Mouse (Mus musculus): ENCODE results near the gene 3110040N11Rik. TPM values are rescaled to one million over a fixed set of nuclear protein-coding genes. Genes with fewer than 3 reads are reported as not detected.
A peak's percentile ranks its signal among the peaks of the same experiment; 100 is the strongest.

The 3110040N11Rik gene
- polyA plus RNA-seq, 1 experiment: 33.8 TPM

- H3K4me3 ChIP-seq (replicated peaks): peak overlapping the region; percentile 42
- TF ChIP-seq GATA1 (IDR thresholded peaks at IDR 0.05; ENCODE audit: borderline replicate concordance, low read length): no peak
- TF ChIP-seq FLI1 (IDR thresholded peaks at IDR 0.05; ENCODE audit: low read length): no peak
- H3K36me3 ChIP-seq (replicated peaks; ENCODE audit: low read length): no peaks in the 10 kb centered on the region
- peaks cover 12% of the 10 kb centered on the region for H3K4me1 ChIP-seq
- peaks cover 5% of the 10 kb centered on the region for H3K27me3 ChIP-seq (replicated peaks)
- H3K9me3 ChIP-seq: peaks cover 5% of the 10 kb centered on the region; the same call in 1 of the 2 replicates
Observed at GRCm38 (mm10) chr7:81740010-81740409, 49.3 kb downstream of the 3110040N11Rik start.

- H3K36me3 ChIP-seq (replicated peaks; ENCODE audit: low read length): no peaks in the 10 kb centered on the region
- peaks cover 5% of the 10 kb centered on the region; the same call in 1 of the 2 replicates for H3K9me3 ChIP-seq
- peaks cover 5% of the 10 kb centered on the region for H3K27me3 ChIP-seq (replicated peaks)
- no peak for TF ChIP-seq GATA1 (IDR thresholded peaks at IDR 0.05; ENCODE audit: borderline replicate concordance, low read length)
- no peak for TF ChIP-seq FLI1 (IDR thresholded peaks at IDR 0.05; ENCODE audit: low read length)
- H3K4me1 ChIP-seq: peaks cover 3% of the 10 kb centered on the region; the same call in 1 of the 2 replicates
- no peak overlapping the region for H3K4me3 ChIP-seq (replicated peaks)
Observed at GRCm38 (mm10) chr7:81738720-81739385, 50.4 kb downstream of the 3110040N11Rik start.

- TF ChIP-seq GATA1 (IDR thresholded peaks at IDR 0.05; ENCODE audit: borderline replicate concordance, low read length) (no peak), FLI1 (IDR thresholded peaks at IDR 0.05; ENCODE audit: low read length) (no peak)
- no peaks in the 10 kb centered on the region for H3K36me3 ChIP-seq (replicated peaks; ENCODE audit: low read length)
- H3K9me3 ChIP-seq: peaks cover 4% of the 10 kb centered on the region; the same call in 1 of the 2 replicates
Observed at GRCm38 (mm10) chr7:81735300-81736048, 53.8 kb downstream of the 3110040N11Rik start.

GRCm38 (mm10) chr7:81732183-81733089 lies 56.8 kb downstream of the 3110040N11Rik start:
- TF ChIP-seq FLI1 (IDR thresholded peaks at IDR 0.05; ENCODE audit: low read length) (no peak), GATA1 (IDR thresholded peaks at IDR 0.05; ENCODE audit: borderline replicate concordance, low read length) (no peak)
- Histone ChIP-seq H3K4me1 (peaks cover 27% of the 10 kb centered on the region), H3K36me3 (replicated peaks; ENCODE audit: low read length) (no peaks in the 10 kb centered on the region), H3K4me3 (replicated peaks) (no peak overlapping the region), H3K27me3 (replicated peaks) (peaks cover 2% of the 10 kb centered on the region), H3K9me3 (no peaks in the 10 kb centered on the region)

More at GRCm38 (mm10) chr7:81735300-81736048, 53.8 kb downstream of the 3110040N11Rik start:
- peaks cover 6% of the 10 kb centered on the region for H3K4me1 ChIP-seq
- no peak overlapping the region for H3K4me3 ChIP-seq (replicated peaks)
- H3K27me3 ChIP-seq (replicated peaks): peaks cover 5% of the 10 kb centered on the region

Other genes starting within 250 kb of the 3110040N11Rik start
- gene Fsd2, start 222.5 kb downstream of the 3110040N11Rik start, polyA plus RNA-seq (2012; ENCODE audit: insufficient read depth, low replicate concordance): not detected in 2 replicates
- gene Whamm, start 218.2 kb downstream of the 3110040N11Rik start, polyA plus RNA-seq (2012; ENCODE audit: insufficient read depth, low replicate concordance): 18.6 and 29.6 TPM in 2 replicates
- 1.3 and 4.4 TPM in 2 replicates for gene Homer2, start 82.0 kb downstream of the 3110040N11Rik start, polyA plus RNA-seq (2012; ENCODE audit: insufficient read depth, low replicate concordance)
- 2.4 and 17.2 TPM in 2 replicates for gene Ramac, start 26.6 kb downstream of the 3110040N11Rik start, polyA plus RNA-seq (2012; ENCODE audit: insufficient read depth, low replicate concordance)
- 5.8 and 7.3 TPM in 2 replicates for gene Btbd1, start 40.0 kb upstream of the 3110040N11Rik start, polyA plus RNA-seq (2012; ENCODE audit: insufficient read depth, low replicate concordance)
- gene Gm10160, start 66.3 kb upstream of the 3110040N11Rik start, polyA plus RNA-seq (2012; ENCODE audit: insufficient read depth, low replicate concordance): not detected in 2 replicates
- 4.9 and 15.9 TPM in 2 replicates for gene Tm6sf1, start 69.5 kb upstream of the 3110040N11Rik start, polyA plus RNA-seq (2012; ENCODE audit: insufficient read depth, low replicate concordance)
- gene Hdgfl3, start 145.0 kb upstream of the 3110040N11Rik start, polyA plus RNA-seq (2012; ENCODE audit: insufficient read depth, low replicate concordance): 0.57 TPM in 1 of 2 replicates, not detected in the other
- gene Bnc1, start 202.8 kb upstream of the 3110040N11Rik start, polyA plus RNA-seq (2012; ENCODE audit: insufficient read depth, low replicate concordance): not detected in 2 replicates

Data from megakaryocyte, embryonic 14.5 days (primary cell).